Mouse (Mus musculus) left cerebral cortex, postnatal 10 days (tissue): Measurements from ENCODE around the gene Clcn1. TPM values are rescaled to one million over a fixed set of nuclear protein-coding genes. Genes with fewer than 3 reads are reported as not detected.

Experiments used
- DNase-seq, 2 experiments: peaks; one replicate each; pipeline ENCODE4 v3.0.0; 2021 to 2022; ENCODE audit warnings: low spot score in 2 of 2, mixed read lengths in 1 of 2; ENCODE audit errors: extremely low spot score in 1 of 2
- intact Hi-C: fragments of 180-260 bp; cut with DNase I; formaldehyde crosslinking; loops from one replicate; pipeline ENCODE4 v1.15.1; 2025
- total RNA-seq, 2 experiments: library from RNA; stranded (reverse); gene quantifications; 2 replicates each; pipeline ENCODE4 v1.2.3; 2021

Gene Clcn1
- total RNA-seq, 2 experiments from 2014 or later: 3.9 to 4.8 TPM

- intact Hi-C loops: no loop called here
- DNase-seq: no peak
These were observed 57.8 kb downstream of the Clcn1 start for GRCm38 (mm10) chr6:42344255-42344654.

DNA sequence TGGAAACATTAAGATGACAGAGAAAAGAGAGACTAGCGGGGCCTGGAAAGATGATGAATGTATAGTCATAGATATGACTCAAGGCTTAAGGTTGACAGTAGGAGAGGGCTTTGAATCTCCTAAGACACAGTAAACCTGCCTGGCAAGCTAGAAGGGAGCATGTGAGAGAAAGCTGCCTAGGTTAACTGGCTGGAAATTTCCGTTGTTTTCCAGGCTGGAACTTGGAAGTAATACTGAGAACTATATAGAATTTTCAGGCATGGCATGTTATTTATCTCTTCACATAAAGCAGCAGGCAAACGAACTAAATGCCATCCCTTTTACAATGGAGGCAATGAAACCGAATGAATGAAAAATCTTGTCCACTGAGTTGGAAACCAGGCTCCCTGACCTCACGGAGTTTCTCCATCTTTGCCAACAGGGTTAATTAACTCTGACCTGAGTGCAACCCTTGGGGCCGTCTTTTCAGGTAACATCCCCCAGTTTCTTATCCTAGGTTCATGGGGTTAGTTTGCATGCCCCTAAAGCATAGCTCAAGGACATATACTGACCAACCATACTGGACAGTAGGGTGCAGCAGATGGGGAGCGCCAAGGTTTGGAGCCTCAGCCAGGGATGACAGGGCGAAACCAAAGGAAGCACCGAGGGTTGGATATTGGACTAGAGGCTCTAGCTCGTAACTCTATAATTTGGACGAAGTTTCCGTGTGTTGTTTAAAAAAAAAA, 62.0 kb downstream of the Clcn1 start:
- no peak for DNase-seq
- intact Hi-C loops: no loop called here

DNA sequence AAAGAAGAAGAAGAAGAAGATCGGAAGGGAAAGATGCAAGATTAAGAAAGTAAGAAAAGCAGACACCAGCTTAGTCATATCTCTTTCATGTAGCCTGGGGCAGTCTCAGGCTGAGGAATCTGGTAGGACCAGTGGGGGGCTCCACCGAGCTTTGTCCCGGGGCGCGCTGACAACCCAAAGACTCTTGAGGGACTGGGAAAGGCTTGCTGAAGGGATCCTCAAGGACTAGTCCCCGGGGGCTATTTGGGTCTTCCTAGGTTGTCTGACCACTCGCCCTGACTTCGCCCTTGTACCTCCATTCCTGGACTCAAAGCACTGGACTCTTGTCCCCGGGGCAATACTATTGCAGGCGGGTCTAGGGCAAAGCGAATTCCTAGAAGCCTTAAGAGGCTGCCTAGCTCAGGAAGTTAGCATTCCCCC, 62.5 kb downstream of the Clcn1 start:
- intact Hi-C loops: no loop called here
- peak; percentile 48 to 75 for DNase-seq

- peak; percentile 84 to 96 for DNase-seq
- intact Hi-C loops: no loop called here
These were observed 63.0 kb downstream of the Clcn1 start, which contains the start of gene Zyx for GRCm38 (mm10) chr6:42349426-42350020. Gene Zyx (plus strand): TSS chr6:42349630.

GRCm38 (mm10) chr6:42350021-42350967, 63.8 kb downstream of the Clcn1 start:
- DNase-seq: peak; percentile 52 to 88
- intact Hi-C loops: no loop called here

GRCm38 (mm10) chr6:42350968-42351775, 64.7 kb downstream of the Clcn1 start:
- no peak for DNase-seq
- intact Hi-C loops: no loop called here

- no peak for DNase-seq
- intact Hi-C loops: no loop called here
These were observed 65.4 kb downstream of the Clcn1 start for GRCm38 (mm10) chr6:42351776-42352485.

- intact Hi-C loops: no loop called here
These were observed 66.0 kb downstream of the Clcn1 start for GRCm38 (mm10) chr6:42352486-42352846.

DNA sequence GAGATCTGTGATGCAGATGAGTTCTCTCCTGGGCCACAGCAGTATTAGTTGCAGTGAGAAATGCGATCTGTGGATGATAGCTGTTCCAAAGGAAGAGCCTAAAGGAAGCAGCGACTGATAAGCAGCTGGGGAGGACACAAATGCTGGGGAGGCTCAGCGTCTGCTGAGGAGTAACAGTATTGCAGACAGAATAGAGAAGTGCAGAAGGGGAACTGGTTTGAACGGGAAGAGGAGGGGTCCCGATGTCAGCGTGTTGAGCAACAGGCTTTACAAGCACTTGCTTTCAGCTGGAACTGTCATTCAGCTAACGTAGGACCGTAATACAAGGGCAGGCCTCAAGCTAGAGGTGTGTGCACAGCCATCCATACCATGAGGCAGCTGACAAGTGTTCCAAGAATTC, 66.7 kb downstream of the Clcn1 start:
- intact Hi-C loops: no loop called here
- no peak for DNase-seq

More at GRCm38 (mm10) chr6:42352486-42352846, 66.0 kb downstream of the Clcn1 start:
- DNase-seq: no peak

- peak; percentile 27 to 67 for DNase-seq
- intact Hi-C loops: no loop called here
These were observed 67.9 kb downstream of the Clcn1 start for GRCm38 (mm10) chr6:42354076-42355019.

- no peak for DNase-seq
- intact Hi-C loops: no loop called here
These were observed 68.9 kb downstream of the Clcn1 start for GRCm38 (mm10) chr6:42355366-42355765.

DNA sequence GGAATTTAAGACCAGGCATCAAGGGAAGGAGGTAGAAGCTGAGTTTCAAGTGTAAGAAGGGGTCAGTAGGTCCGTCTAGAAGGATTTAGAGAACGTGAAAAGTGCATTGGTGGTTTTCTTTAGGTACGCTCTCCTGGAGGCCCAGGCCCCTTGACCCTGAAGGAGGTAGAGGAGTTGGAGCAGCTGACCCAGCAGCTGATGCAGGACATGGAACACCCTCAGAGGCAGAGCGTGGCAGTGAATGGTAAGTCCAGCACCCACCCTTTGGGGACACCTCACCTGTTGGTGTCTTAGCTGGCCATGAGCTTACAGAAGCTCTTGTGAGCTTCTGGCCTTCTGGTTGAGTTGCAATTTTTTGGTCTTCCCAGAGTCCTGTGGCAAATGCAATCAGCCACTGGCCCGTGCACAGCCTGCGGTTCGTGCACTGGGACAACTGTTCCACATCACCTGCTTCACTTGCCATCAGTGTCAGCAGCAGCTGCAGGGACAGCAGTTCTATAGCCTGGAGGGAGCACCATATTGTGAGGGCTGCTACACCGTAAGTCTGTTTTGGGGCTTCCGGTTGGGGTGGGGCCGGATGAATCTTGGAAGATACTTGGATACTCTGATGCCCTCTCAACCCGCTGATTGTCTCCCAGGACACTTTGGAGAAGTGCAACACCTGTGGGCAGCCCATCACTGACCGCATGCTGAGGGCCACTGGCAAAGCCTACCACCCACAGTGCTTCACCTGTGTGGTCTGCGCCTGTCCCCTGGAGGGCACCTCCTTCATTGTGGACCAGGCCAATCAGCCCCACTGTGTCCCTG, 69.5 kb downstream of the Clcn1 start:
- intact Hi-C loops: no loop called here

DNA sequence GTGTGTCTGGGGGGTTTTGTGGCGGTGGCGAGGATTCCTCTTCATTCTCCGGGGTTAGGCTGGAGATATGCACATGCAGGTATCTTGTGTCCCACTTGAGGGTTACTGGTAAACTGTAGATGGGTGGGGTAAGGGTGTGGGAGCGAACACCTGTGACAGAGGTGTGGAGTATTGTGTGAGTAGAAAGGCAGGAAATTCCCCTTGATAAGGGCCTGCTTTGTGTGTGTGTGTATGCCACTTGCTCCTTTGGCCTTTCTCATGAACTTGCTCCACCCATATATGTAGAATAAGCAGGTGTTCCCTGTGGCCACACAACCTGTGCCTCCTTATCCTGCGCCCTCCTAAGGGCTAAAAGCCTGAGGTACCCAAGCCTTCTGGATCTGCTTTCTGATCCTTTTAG, 70.4 kb downstream of the Clcn1 start:
- no peak for DNase-seq
- intact Hi-C loops: no loop called here

More for the DNA sequence above, 69.5 kb downstream of the Clcn1 start:
- DNase-seq: no peak

- DNase-seq: no peak
- intact Hi-C loops: no loop called here
These were observed 71.4 kb downstream of the Clcn1 start for GRCm38 (mm10) chr6:42357901-42358300.

- intact Hi-C loops: no loop called here
- no peak for DNase-seq
These were observed 72.4 kb downstream of the Clcn1 start for GRCm38 (mm10) chr6:42358901-42359300.

DNA sequence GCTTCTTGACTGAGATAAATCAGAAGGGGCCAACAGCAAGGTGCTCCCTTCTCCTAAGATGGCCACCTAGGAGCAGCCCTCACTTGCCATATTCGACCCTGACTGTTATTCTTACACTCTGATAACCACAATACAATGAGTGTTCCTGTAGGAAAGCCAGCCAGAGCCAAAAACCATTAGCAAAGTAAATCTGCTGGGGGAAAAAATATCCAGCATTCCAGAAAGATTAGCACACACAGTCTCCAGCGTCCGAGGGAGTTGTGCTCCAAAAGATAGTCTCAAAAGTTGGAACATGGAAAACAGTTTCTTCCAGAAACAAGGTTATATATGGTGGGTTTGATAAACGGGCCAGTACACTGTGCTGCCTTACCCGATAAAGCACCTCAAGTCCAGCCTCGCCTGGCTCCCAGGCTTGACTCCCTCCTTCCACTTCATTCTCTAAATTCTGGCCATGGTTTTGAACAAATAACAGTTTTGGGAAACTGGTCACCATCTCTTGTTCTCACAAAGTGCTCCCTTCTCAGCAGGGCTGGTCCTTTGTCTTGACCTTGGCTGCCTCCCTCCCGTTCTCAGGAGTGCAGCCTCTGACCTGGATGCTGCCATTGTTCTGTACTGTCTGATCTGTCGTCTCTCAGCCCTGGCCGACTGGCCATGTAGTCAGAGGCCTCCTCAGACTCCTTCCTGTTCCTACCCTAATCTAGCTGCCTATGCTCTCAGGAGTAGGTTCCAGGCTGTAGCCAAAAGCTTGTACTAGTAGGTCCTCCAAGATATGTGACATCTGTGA, 73.1 kb downstream of the Clcn1 start:
- DNase-seq: no peak
- intact Hi-C loops: no loop called here
